Mouse (Mus musculus): ENCODE results near the gene Arrdc2. TPM values are rescaled to one million over a fixed set of nuclear protein-coding genes. Genes with fewer than 3 reads are reported as not detected.

The Arrdc2 gene
- total RNA-seq (2021): 1 to 10 TPM; 3.9 to 7.0 TPM
- long read RNA-seq, experiment 1, transcript Arrdc2-201 (8 exons, 2,355 nt): major isoform, 10 of 13 reads
- long read RNA-seq, experiment 1, partial matches to known transcripts: 2 of 13 reads
- long read RNA-seq, experiment 1, other reads (novel, unspliced or antisense): 0 of 13 reads
- long read RNA-seq, experiment 2, transcript Arrdc2-201 (8 exons, 2,355 nt): major isoform, 12 of 23 reads
- long read RNA-seq, experiment 2, partial matches to known transcripts: 4 of 23 reads
- long read RNA-seq, experiment 2, other reads (novel, unspliced or antisense): 7 of 23 reads

DNA sequence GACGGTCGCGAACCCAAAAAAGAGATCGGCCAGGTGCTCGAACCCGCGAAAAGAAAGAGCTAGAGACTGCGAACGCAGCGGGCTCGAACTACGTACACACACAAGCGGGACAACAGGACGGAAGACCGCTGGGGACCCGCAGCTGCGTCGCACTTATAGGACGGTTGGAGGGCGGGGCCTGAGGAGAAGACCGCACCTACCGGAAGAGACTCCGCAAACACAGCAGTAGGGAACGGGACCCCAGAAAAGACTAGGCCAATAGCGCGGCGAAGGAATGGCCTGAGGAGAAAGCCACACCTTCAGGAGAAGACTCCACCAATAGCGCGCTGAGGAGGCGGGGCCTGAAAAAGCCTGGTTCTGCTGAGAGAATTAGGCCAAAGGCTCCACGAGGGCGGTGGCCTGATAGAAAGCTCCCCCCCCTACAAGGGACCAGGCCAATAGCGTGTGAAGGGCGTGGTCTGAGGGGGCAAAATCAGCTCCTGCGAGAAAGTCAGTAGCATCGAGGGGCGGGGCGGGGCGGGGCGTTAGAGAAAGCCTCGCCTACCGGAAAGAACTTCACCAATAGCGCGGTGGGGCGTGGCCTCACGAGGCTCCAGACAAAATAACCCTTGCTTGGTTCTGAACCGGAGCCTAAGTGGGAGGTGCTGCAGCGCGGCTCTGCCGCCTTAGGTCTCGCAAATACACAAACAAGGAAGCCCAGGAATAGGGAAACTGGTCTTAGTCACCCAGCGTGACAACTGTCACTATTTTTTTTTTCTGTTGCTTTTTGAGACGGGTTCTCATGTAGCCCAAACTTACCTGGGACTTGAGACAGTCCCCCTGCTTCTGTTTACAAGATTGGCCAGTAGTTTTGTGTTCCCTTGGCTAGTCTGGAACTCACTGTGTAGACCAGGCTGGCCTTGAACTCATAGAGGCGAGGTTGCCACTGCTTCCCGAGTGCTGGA is at the start of gene Arrdc2:
Gene Arrdc2, minus strand, starts transcription at position 313 of the 944 bp plus-strand sequence.
- DNase-seq (ENCODE audit: low spot score in 2 of 2): peak; percentile 89 to 98

DNA sequence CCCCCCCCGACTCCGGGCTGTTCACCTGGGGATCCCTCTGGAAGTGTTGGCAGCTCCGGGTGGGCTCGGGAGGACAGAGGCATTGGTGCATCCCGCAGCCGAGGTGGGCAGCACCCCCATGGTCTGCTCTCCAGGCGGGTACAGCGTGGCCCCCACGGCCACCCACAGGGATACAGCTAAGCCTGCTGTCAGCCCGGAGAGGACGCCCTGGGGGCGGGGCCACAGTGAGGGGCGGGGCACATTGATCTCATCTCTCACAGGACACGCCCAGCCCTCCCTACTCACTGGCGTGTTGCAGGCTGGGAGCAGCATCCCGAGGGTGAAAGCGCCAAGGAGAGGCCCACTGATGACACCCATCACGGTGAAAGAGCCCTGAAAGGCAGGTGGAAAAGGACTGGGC is 48.1 kb upstream of the Arrdc2 start:
- DNase-seq (ENCODE audit: low spot score in 2 of 2): no peak

GRCm38 (mm10) chr8:70885612-70886011 is 46.1 kb upstream of the Arrdc2 start:
- DNase-seq (ENCODE audit: low spot score in 2 of 2): no peak

DNA sequence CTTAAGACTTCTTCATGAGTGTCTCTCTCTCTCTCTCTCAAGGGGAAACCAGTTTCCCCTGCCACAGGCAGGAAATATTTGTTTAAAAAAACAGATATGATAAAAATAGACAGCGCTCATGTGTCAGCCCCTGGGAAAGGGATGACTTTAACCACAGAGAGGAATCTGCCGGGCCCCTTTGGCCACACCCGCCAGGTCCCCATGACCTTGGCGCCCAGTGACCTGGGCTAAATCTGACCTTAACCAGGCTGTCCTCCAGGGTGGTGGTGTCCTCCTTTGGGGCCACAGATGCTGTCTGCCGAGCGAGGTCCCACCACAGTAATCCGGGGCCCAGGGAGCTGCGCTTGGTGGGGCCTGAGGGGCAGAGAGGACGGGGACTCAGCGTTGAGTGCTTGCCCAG is 45.2 kb upstream of the Arrdc2 start:
- DNase-seq (ENCODE audit: low spot score in 2 of 2): no peak

DNA sequence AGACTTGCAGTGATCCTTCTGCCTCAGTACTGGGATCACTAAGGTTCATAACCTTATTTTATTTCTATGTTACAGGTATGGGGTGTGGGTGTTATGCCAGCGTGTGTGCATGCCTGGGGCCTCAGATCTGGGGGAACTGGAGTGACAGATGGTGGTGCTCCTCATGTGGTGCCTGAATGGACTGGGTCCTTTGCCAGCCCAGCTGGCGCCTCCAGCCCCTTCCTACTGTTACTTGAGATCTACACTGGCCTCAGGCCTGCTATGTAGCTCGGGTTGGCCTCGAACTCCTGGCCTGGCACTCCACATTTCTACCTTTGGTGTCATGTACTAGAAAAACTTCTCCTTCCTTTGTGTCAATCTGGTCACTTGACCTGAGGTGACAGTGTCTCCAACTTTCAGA is 44.7 kb upstream of the Arrdc2 start:
- no peak for DNase-seq (ENCODE audit: low spot score in 2 of 2)

DNA sequence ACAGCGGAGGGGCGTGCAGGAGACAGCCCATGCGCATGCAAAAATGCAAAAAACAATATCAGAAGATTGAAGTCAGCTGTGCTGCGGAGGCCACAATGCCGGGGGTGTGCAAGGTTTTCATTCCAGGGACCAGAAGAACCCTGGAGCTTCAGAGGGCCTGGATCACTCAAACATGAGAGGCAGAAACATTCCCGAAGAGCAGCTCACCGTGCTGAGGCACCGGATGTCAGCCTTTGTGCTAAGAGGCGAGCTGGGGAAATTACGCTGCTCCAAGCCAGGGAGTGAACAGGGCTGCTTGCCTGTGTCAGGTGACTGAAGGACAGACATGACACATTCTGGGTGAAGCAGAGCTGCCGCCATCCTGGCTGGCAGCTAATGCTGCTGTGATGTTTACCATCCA is 41.0 kb upstream of the Arrdc2 start:
- DNase-seq (ENCODE audit: low spot score in 2 of 2): no peak

DNA sequence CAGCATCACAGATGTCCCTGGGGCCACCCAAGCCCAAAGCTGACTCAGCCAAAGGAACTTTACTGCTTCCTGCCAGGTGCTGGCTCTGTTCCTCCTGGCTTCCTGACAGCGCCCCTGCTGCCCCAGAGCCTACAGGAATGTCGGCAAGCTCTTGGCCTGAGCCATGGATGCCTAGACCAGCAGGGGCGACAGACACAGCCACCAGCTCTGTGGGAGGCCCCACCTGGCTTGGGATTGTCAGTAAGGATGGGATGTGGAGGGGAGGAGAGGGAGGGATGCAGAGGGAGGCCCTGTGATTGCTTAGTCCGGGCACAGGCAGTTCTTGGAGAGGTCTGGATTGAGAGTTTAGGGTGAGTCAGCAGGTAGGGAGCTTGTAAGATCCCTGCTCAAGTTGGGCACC is 40.6 kb upstream of the Arrdc2 start:
- DNase-seq (ENCODE audit: low spot score in 2 of 2): peak in 1 of 2 experiments; percentile 30

- DNase-seq (ENCODE audit: low spot score in 2 of 2): no peak
Measured at GRCm38 (mm10) chr8:70879500-70879899, 40.0 kb upstream of the Arrdc2 start.

GRCm38 (mm10) chr8:70878178-70878577 is 38.7 kb upstream of the Arrdc2 start:
- no peak for DNase-seq (ENCODE audit: low spot score in 2 of 2)

DNA sequence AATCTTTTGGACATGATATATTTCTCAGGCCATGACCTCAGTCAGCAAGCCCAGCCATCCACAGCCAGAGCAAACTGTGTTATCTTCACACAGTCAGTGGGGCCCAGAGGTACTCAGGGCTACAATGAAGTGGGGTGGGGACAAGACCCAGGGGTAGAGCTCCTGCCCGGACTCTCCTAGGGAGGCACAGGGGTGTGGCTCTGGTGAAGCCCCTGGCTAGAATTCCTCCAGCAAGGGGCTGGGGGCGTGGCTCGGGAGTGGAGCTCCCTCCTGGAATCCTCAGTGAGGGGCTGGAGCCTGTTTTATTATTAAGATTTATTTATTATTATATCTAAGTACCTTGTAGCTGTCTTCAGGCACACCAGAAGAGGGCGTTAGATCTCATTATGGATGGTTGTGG is 36.9 kb upstream of the Arrdc2 start:
- DNase-seq (ENCODE audit: low spot score in 2 of 2): no peak

DNA sequence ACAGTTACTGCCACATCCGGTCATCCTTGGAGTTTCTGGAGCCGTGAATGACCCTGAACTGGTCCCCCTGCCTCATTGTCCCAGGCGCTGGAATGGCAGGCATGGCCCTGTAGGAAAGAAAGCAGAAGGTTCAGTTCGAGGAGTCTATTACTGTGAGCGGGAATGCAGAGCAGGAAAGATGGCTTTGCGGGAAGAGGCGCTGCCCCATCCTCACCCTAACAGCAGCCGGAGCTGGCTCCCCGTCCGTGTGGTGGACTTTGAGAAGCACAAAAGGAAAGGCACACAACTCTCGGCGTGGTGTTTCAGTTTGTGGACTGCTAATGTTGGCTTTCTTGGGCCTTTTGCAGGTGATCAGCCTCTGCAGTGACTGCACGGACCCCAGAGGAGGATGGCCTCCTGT is 34.9 kb upstream of the Arrdc2 start:
- no peak for DNase-seq (ENCODE audit: low spot score in 2 of 2)

- DNase-seq (ENCODE audit: low spot score in 2 of 2): peak; percentile 95 to 96
Measured at GRCm38 (mm10) chr8:70873364-70873985, 34.0 kb upstream of the Arrdc2 start, which contains the start of gene Ccdc124. Ccdc124 (minus strand) TSS chr8:70873935.

- no peak for DNase-seq (ENCODE audit: low spot score in 2 of 2)
Measured at GRCm38 (mm10) chr8:70872643-70873363, 33.3 kb upstream of the Arrdc2 start.

DNA sequence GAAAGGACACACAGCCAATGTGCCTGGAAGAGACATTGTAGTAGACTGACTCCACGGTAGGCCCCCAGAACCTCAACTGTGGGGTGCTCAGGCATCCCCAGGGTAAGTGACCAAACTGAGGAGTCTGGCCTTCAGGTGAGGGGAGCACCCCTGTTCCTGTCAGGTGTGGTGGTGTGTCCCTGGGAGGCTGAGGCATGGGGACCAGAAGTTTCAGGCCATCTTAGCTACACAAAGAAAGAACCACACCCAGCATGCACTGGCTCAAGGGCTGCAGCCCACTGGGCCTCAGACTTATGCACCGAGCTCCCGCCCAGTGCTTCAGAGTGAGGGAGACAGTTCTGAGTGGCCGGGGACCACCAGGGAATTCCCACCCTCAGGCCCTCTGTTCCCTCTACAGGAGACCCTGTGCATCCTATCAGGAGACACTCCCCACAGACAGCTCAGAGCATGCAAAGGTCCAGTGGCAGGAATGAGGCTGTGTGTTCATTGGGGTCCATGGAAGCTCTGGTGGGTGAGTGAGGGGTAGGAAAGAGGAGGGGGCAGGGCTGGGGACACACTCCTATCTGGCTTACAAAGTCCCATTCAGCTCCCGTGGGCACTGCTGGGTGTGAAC is 31.8 kb upstream of the Arrdc2 start:
- no peak for DNase-seq (ENCODE audit: low spot score in 2 of 2)

GRCm38 (mm10) chr8:70869601-70870041 is 30.1 kb upstream of the Arrdc2 start:
- peak in 1 of 2 experiments; percentile 72 for DNase-seq (ENCODE audit: low spot score in 2 of 2)

- DNase-seq (ENCODE audit: low spot score in 2 of 2): no peak
Measured at GRCm38 (mm10) chr8:70869199-70869571, 29.7 kb upstream of the Arrdc2 start.

- DNase-seq (ENCODE audit: low spot score in 2 of 2): no peak
Measured at GRCm38 (mm10) chr8:70868559-70869198, 29.2 kb upstream of the Arrdc2 start.

DNA sequence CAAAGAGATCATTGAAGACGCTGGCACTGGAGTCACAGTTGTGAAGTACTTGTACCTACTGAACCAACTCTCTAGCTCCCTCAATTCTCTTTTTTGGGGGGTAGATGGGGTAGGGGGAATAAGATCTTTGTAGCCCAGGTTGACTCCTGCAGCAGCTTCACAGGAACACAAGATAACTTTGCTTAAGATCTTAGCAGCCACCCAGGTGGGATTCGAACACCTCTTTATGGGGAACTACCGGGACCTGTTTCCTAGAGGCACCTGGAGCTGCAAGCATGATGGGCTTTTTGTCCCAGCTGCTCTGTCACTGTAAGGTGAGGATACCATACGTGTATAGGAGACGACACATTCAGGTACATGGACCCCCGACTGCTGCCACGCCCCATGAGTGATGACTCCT is 27.0 kb upstream of the Arrdc2 start:
- DNase-seq (ENCODE audit: low spot score in 2 of 2): no peak

DNA sequence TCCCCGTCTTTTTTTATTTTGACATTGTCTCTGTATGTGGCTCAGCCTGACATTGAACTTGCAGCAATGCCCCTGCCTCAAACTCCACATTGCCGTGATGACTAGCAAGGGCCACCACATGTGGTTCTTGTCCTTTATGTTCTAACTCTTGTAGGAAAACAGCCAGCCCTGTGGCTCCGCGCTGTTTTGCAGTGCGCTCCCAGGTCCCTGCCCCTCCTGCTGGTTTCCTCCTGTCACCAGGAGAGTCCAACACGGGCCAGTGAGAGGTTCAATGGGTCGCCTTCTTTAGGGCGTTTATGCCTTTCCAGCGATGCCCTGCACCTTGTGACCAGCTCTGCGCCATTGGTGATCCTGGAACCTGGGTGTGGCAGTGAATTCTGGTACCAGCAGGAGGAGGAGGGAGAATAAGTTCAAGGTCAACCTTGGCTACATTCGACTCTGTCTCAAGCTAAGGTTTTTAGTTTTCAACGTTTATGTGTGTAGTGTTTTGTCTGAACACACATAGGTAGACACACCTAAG is 26.5 kb upstream of the Arrdc2 start:
- DNase-seq (ENCODE audit: low spot score in 2 of 2): no peak

All from gastrocnemius, postnatal 4 days (tissue).